Comparison of ENCODE assay signal across 16 mouse cellular contexts in genomic region chr6:118848640-118849039, GRCm38 (mm10).
DNase-seq lines count a peak whose midpoint lies in the region; ATAC-seq and TF ChIP-seq lines count a peak whose summit lies in the region.
"Had no signal": no experiment of that assay in that cellular context is flagged by ENCODE, and none has a peak within 500 bp of the region (broad histone marks: within the 10 kb centered on the region; RNA-seq: fewer than 3 reads in every experiment).

No protein-coding gene starts in this region.

- no peak for TF ChIP-seq POLR2A in cerebellum, adult 2 months (IDR thresholded peaks at IDR 0.05; ENCODE audit: borderline replicate concordance, insufficient read depth, low read length)
- TF ChIP-seq POLR2A in kidney, adult 2 months (IDR thresholded peaks at IDR 0.05; ENCODE audit: low read depth, low read length) = no peak

- H3K27me3 ChIP-seq in cerebellum, adult 2 months (ENCODE audit: control insufficient read depth, insufficient read depth, low read length) = no peaks in the 10 kb centered on the region
- no peaks in the 10 kb centered on the region for H3K27me3 ChIP-seq in kidney, adult 2 months (replicated peaks; ENCODE audit: control insufficient read depth, insufficient read depth, low read length)
- H3K27me3 ChIP-seq in midbrain, postnatal 0 days (ENCODE audit: insufficient read depth, low read length) = no peaks in the 10 kb centered on the region
- no peaks in the 10 kb centered on the region for H3K27me3 ChIP-seq in midbrain, embryonic 15.5 days (replicated peaks)
- no peaks in the 10 kb centered on the region for H3K27me3 ChIP-seq in stomach, postnatal 0 days (ENCODE audit: control insufficient read depth, insufficient read depth, low read length)
- H3K27me3 ChIP-seq: limb, embryonic 12.5 days; stomach, embryonic 15.5 days had no signal

- no peak overlapping the region for H3K9ac ChIP-seq in midbrain, postnatal 0 days (replicated peaks; ENCODE audit: low read length, poor library complexity, severe bottlenecking)
- no peak overlapping the region for H3K9ac ChIP-seq in midbrain, embryonic 15.5 days
- no peak overlapping the region for H3K9ac ChIP-seq in stomach, postnatal 0 days (ENCODE audit: low read length)
- H3K9ac ChIP-seq: limb, embryonic 12.5 days; stomach, embryonic 15.5 days had no signal

- no peak for TF ChIP-seq EP300 in stomach, postnatal 0 days (optimal IDR thresholded peaks at IDR 0.05)

- no peak overlapping the region for H3K4me3 ChIP-seq in cerebellum, adult 2 months (replicated peaks; ENCODE audit: insufficient read depth, low read depth, low read length)
- H3K4me3 ChIP-seq in kidney, adult 2 months (ENCODE audit: insufficient read depth, low read depth, low read length) = no peak overlapping the region
- H3K4me3 ChIP-seq in midbrain, postnatal 0 days (ENCODE audit: low read depth, low read length) = no peak overlapping the region
- H3K4me3 ChIP-seq in midbrain, embryonic 15.5 days = no peak overlapping the region
- H3K4me3 ChIP-seq in stomach, postnatal 0 days (ENCODE audit: low read depth, low read length) = no peak overlapping the region
- H3K4me3 ChIP-seq: embryonic facial prominence, embryonic 10.5 days; forebrain, embryonic 10.5 days; limb, embryonic 12.5 days; stomach, embryonic 15.5 days had no signal

- intact Hi-C loops in left cerebral cortex, postnatal 36 days (cut with DNase I) = loop anchor here (5.0 kb wide), 2 partner anchors 96 to 259 kb away; no protein-coding TSS in a partner anchor

- no peak for ATAC-seq in midbrain, postnatal 0 days (ENCODE audit: low FRiP score)
- ATAC-seq in midbrain, embryonic 15.5 days (replicated peaks) = no peak
- no peak for ATAC-seq in stomach, postnatal 0 days (ENCODE audit: low FRiP score, low TSS enrichment)

- no peak overlapping the region for H3K4me2 ChIP-seq in midbrain, postnatal 0 days (ENCODE audit: low read depth, low read length, poor library complexity, severe bottlenecking)
- H3K4me2 ChIP-seq in midbrain, embryonic 15.5 days = no peak overlapping the region
- H3K4me2 ChIP-seq in stomach, postnatal 0 days (replicated peaks; ENCODE audit: low read depth) = no peak overlapping the region
- H3K4me2 ChIP-seq: limb, embryonic 12.5 days; stomach, embryonic 15.5 days had no signal

- H3K27ac ChIP-seq in cerebellum, adult 2 months (ENCODE audit: insufficient read depth, low read length) = no peak overlapping the region
- H3K27ac ChIP-seq in kidney, adult 2 months (ENCODE audit: insufficient read depth, low read depth, low read length) = no peak overlapping the region
- H3K27ac ChIP-seq in midbrain, postnatal 0 days (ENCODE audit: low read depth, low read length) = no peak overlapping the region
- no peak overlapping the region for H3K27ac ChIP-seq in midbrain, embryonic 15.5 days
- no peak overlapping the region for H3K27ac ChIP-seq in stomach, postnatal 0 days (replicated peaks)
- H3K27ac ChIP-seq: embryonic facial prominence, embryonic 10.5 days; forebrain, embryonic 10.5 days; limb, embryonic 12.5 days; stomach, embryonic 15.5 days had no signal

- peak; percentile 74 for TF ChIP-seq CTCF in cerebellum, adult 2 months (IDR thresholded peaks at IDR 0.05; ENCODE audit: borderline replicate concordance, insufficient read depth, low read depth, low read length)
- TF ChIP-seq CTCF in kidney, adult 2 months (conservative IDR thresholded peaks at IDR 0.05; ENCODE audit: insufficient read depth, insufficient read length, low read depth, low read length) = peak; percentile 50; the same call in 1 of the 2 replicates
- TF ChIP-seq CTCF in midbrain, postnatal 0 days (IDR thresholded peaks at IDR 0.05) = peak; percentile 43
- peak; percentile 48 for TF ChIP-seq CTCF in stomach, postnatal 0 days (IDR thresholded peaks at IDR 0.05; ENCODE audit: low read depth)

- no peaks in the 10 kb centered on the region for H3K36me3 ChIP-seq in kidney, adult 2 months (ENCODE audit: control insufficient read depth, insufficient read depth, low read length)
- no peaks in the 10 kb centered on the region for H3K36me3 ChIP-seq in midbrain, postnatal 0 days (ENCODE audit: insufficient read depth, low read length)
- no peaks in the 10 kb centered on the region for H3K36me3 ChIP-seq in midbrain, embryonic 15.5 days (replicated peaks)
- no peaks in the 10 kb centered on the region for H3K36me3 ChIP-seq in stomach, postnatal 0 days (ENCODE audit: control insufficient read depth, insufficient read depth, low read length)
- H3K36me3 ChIP-seq: embryonic facial prominence, embryonic 10.5 days; forebrain, embryonic 10.5 days; limb, embryonic 12.5 days; stomach, embryonic 15.5 days had no signal

- WGBS in cerebellum, adult 2 months = 32% methylated on average over 2 of the region's 2 CpGs
- 84% methylated on average over 2 of the region's 2 CpGs for WGBS in kidney, adult 2 months
- WGBS in midbrain, postnatal 0 days = 86% methylated on average over 2 of the region's 2 CpGs
- 88% methylated on average over 2 of the region's 2 CpGs for WGBS in midbrain, embryonic 15.5 days
- 73% methylated on average over 2 of the region's 2 CpGs for WGBS in stomach, postnatal 0 days

- peak; percentile 54 to 58 for DNase-seq in cerebellum, adult 2 months
- no peak for DNase-seq in cerebellum, adult 11 months
- no peak for DNase-seq in kidney, adult 2 months
- no peak for DNase-seq in kidney, postnatal 10 days
- no peak for DNase-seq in midbrain, postnatal 0 days (ENCODE audit: low spot score)
- no peak for DNase-seq in stomach, postnatal 0 days (ENCODE audit: low spot score)
- no peak for DNase-seq in left cerebral cortex, postnatal 36 days (ENCODE audit: low spot score in 2 of 2)
- DNase-seq: adrenal gland, adult 2 months; B cell, adult 2 months; heart, postnatal 4 days; kidney, adult 18-20 months had no signal

- H3K4me1 ChIP-seq in cerebellum, adult 2 months (ENCODE audit: control insufficient read depth, insufficient read depth, low read length) = peaks cover 26% of the 10 kb centered on the region
- H3K4me1 ChIP-seq in kidney, adult 2 months (ENCODE audit: control insufficient read depth, insufficient read depth, low read length) = no peaks in the 10 kb centered on the region
- peaks cover 2% of the 10 kb centered on the region; the same call in 1 of the 2 replicates for H3K4me1 ChIP-seq in midbrain, postnatal 0 days (ENCODE audit: insufficient read depth, low read length)
- peaks cover 31% of the 10 kb centered on the region for H3K4me1 ChIP-seq in midbrain, embryonic 15.5 days
- H3K4me1 ChIP-seq in stomach, postnatal 0 days (replicated peaks; ENCODE audit: control insufficient read depth, insufficient read depth) = no peaks in the 10 kb centered on the region
- H3K4me1 ChIP-seq: stomach, embryonic 15.5 days had no signal

- no peaks in the 10 kb centered on the region for H3K9me3 ChIP-seq in midbrain, postnatal 0 days (ENCODE audit: low read length)
- no peaks in the 10 kb centered on the region for H3K9me3 ChIP-seq in midbrain, embryonic 15.5 days
- no peaks in the 10 kb centered on the region for H3K9me3 ChIP-seq in stomach, postnatal 0 days (ENCODE audit: control insufficient read depth, low read length)
- H3K9me3 ChIP-seq: embryonic facial prominence, embryonic 10.5 days; forebrain, embryonic 10.5 days; limb, embryonic 12.5 days; stomach, embryonic 15.5 days had no signal

Comparison
In these comparisons a context has a peak if more than half of its experiments do, and no peak if none do; other contexts are left out.
1. DNase-seq: peak in cerebellum, adult 2 months (2 of 2); none in cerebellum, adult 11 months (single experiment), kidney, adult 2 months (single experiment), kidney, postnatal 10 days (single experiment), midbrain, postnatal 0 days (single experiment), stomach, postnatal 0 days (single experiment) and left cerebral cortex, postnatal 36 days (0 of 2).
2. Peak in every context shown above with its lines, with median percentiles within 50 percentile points of each other: CTCF ChIP-seq.